33 mouse cellular contexts compared by ENCODE assay signal in the genomic region with DNA sequence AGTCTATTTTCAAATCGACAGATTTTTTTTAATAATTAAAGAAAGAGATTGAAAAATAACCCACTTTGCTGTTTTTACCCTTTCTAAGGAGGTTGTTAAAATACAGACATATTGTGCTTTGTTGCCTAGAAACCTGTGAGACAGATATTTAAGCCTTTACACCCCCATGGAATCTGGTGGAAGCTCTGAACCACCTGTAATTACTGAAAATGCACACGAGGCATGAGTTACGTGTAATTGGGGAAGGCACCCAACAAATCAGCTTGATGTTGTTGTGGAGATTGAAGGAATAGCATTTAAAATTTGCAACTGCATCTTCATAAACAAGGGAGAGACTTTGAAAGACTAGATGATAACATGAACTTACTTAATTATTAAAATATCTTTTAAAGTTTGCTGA.
DNase-seq lines count a peak whose midpoint lies in the region; ATAC-seq and TF ChIP-seq lines count a peak whose summit lies in the region.
"Had no signal": no experiment of that assay in that cellular context is flagged by ENCODE, and none has a peak within 500 bp of the region (broad histone marks: within the 10 kb centered on the region; RNA-seq: fewer than 3 reads in every experiment).

No protein-coding gene starts in this region.

- TF ChIP-seq CTCF in forebrain, postnatal 0 days (IDR thresholded peaks at IDR 0.05; ENCODE audit: low read depth): no peak
- TF ChIP-seq CTCF in brain, embryonic 14.5 days (IDR thresholded peaks at IDR 0.05; ENCODE audit: borderline replicate concordance, extremely low read depth, insufficient read depth, insufficient read length): no peak

- H3K36me3 ChIP-seq in forebrain, embryonic 12.5 days (replicated peaks): no peaks in the 10 kb centered on the region
- no peaks in the 10 kb centered on the region for H3K36me3 ChIP-seq in forebrain, postnatal 0 days (ENCODE audit: insufficient read depth)
- no peaks in the 10 kb centered on the region for H3K36me3 ChIP-seq in forebrain, embryonic 15.5 days
- H3K36me3 ChIP-seq in liver, embryonic 11.5 days (ENCODE audit: control insufficient read depth, insufficient read depth, low read length): no peaks in the 10 kb centered on the region
- H3K36me3 ChIP-seq: embryonic facial prominence, embryonic 10.5 days; embryonic facial prominence, embryonic 13.5 days; G1E; heart, embryonic 12.5 days; heart, embryonic 15.5 days; hindbrain, embryonic 10.5 days; hindbrain, embryonic 13.5 days had no signal

- no peak overlapping the region for H3K27ac ChIP-seq in forebrain, embryonic 12.5 days
- H3K27ac ChIP-seq in forebrain, postnatal 0 days (ENCODE audit: low read depth, low read length): no peak overlapping the region
- H3K27ac ChIP-seq in forebrain, embryonic 15.5 days (replicated peaks): no peak overlapping the region
- H3K27ac ChIP-seq in liver, embryonic 11.5 days (ENCODE audit: low read depth, low read length): no peak overlapping the region
- H3K27ac ChIP-seq: embryonic facial prominence, embryonic 10.5 days; embryonic facial prominence, embryonic 13.5 days; gastrocnemius, adult 2 months; heart, embryonic 15.5 days; hindbrain, embryonic 10.5 days; hindbrain, embryonic 13.5 days; hindbrain, postnatal 0 days had no signal

- no peaks in the 10 kb centered on the region for H3K9me3 ChIP-seq in forebrain, embryonic 12.5 days
- H3K9me3 ChIP-seq in forebrain, postnatal 0 days (ENCODE audit: low read length): no peaks in the 10 kb centered on the region
- H3K9me3 ChIP-seq in forebrain, embryonic 15.5 days: no peaks in the 10 kb centered on the region
- no peaks in the 10 kb centered on the region for H3K9me3 ChIP-seq in liver, embryonic 11.5 days (ENCODE audit: control insufficient read depth, low read length)
- H3K9me3 ChIP-seq: embryonic facial prominence, embryonic 10.5 days; embryonic facial prominence, embryonic 13.5 days; G1E; heart, embryonic 12.5 days; heart, embryonic 15.5 days; hindbrain, embryonic 10.5 days; hindbrain, embryonic 13.5 days had no signal

- H3K9ac ChIP-seq in forebrain, embryonic 12.5 days: no peak overlapping the region
- no peak overlapping the region for H3K9ac ChIP-seq in forebrain, postnatal 0 days
- H3K9ac ChIP-seq in forebrain, embryonic 15.5 days (replicated peaks): no peak overlapping the region
- H3K9ac ChIP-seq in liver, embryonic 11.5 days (ENCODE audit: low read depth, low read length): no peak overlapping the region
- H3K9ac ChIP-seq: embryonic facial prominence, embryonic 13.5 days; heart, embryonic 12.5 days; heart, embryonic 15.5 days; hindbrain, embryonic 13.5 days had no signal

- no peak overlapping the region for H3K4me3 ChIP-seq in forebrain, embryonic 12.5 days (replicated peaks)
- no peak overlapping the region for H3K4me3 ChIP-seq in forebrain, postnatal 0 days (ENCODE audit: low read depth, low read length)
- H3K4me3 ChIP-seq in forebrain, embryonic 15.5 days: no peak overlapping the region
- no peak overlapping the region for H3K4me3 ChIP-seq in liver, embryonic 11.5 days (ENCODE audit: low read depth, low read length)
- H3K4me3 ChIP-seq: embryonic facial prominence, embryonic 10.5 days; embryonic facial prominence, embryonic 13.5 days; erythroblast, embryonic 14.5 days; gastrocnemius, adult 2 months; heart, embryonic 12.5 days; heart, embryonic 15.5 days; hindbrain, embryonic 10.5 days; hindbrain, embryonic 13.5 days had no signal

- WGBS in forebrain, embryonic 12.5 days: 54% methylated on average over 3 of the region's 3 CpGs
- whole genome bisulfite sequencing in forebrain, postnatal 0 days: 38% methylated on average over 3 of the region's 3 CpGs
- WGBS in forebrain, embryonic 15.5 days: 36% methylated on average over 3 of the region's 3 CpGs
- WGBS in liver, embryonic 11.5 days: 75% methylated on average over 3 of the region's 3 CpGs

- no peaks in the 10 kb centered on the region for H3K27me3 ChIP-seq in forebrain, embryonic 12.5 days
- no peaks in the 10 kb centered on the region for H3K27me3 ChIP-seq in forebrain, postnatal 0 days (ENCODE audit: insufficient read depth, low read length)
- no peaks in the 10 kb centered on the region for H3K27me3 ChIP-seq in forebrain, embryonic 15.5 days
- no peaks in the 10 kb centered on the region for H3K27me3 ChIP-seq in liver, embryonic 11.5 days (replicated peaks; ENCODE audit: control insufficient read depth, insufficient read depth, low read length)
- H3K27me3 ChIP-seq: CH12.LX; embryonic facial prominence, embryonic 13.5 days; heart, embryonic 12.5 days; heart, embryonic 15.5 days; hindbrain, embryonic 13.5 days; Patski had no signal

- ATAC-seq in forebrain, embryonic 12.5 days (ENCODE audit: low FRiP score): peak; percentile 52; the same call in 1 of the 2 replicates
- no peak for ATAC-seq in forebrain, postnatal 0 days
- ATAC-seq in forebrain, embryonic 15.5 days (replicated peaks): peak; percentile 64; the same call in 1 of the 2 replicates
- ATAC-seq in liver, embryonic 11.5 days (replicated peaks; ENCODE audit: low FRiP score): no peak
- ATAC-seq: hindbrain, postnatal 0 days; inflammation-experienced regulatory T-cells, adult 6 months; intestine, embryonic 16.5 days; Patski had no signal

- TF ChIP-seq POLR2A in brain, embryonic 14.5 days (IDR thresholded peaks at IDR 0.05; ENCODE audit: borderline replicate concordance, extremely low read depth, insufficient read depth, insufficient read length, poor library complexity, severe bottlenecking): no peak

- no peak for DNase-seq in forebrain, postnatal 0 days
- peak; percentile 75 for DNase-seq in brain, embryonic 14.5 days (ENCODE audit: low read depth)
- no peak for DNase-seq in gastrocnemius, postnatal 4 days (ENCODE audit: low spot score in 2 of 2)
- no peak for DNase-seq in liver, embryonic 11.5 days (ENCODE audit: low spot score)
- DNase-seq: adrenal gland, postnatal 10 days; adrenal gland, postnatal 36 days; B cell, adult 2 months; cerebellum, adult 11-12 months; cerebellum, adult 8-10 months; cerebellum, postnatal 10 days; cerebellum, postnatal 36 days; embryo, embryonic 11 days; gastrocnemius, adult 2 months; gastrocnemius, postnatal 14 days; heart, adult 18-20 months; heart, postnatal 10 days; heart, postnatal 36 days; kidney, adult 18-20 months had no signal

- H3K4me2 ChIP-seq in forebrain, embryonic 12.5 days: no peak overlapping the region
- H3K4me2 ChIP-seq in forebrain, postnatal 0 days (ENCODE audit: low read depth): no peak overlapping the region
- H3K4me2 ChIP-seq in forebrain, embryonic 15.5 days (replicated peaks): no peak overlapping the region
- no peak overlapping the region for H3K4me2 ChIP-seq in liver, embryonic 11.5 days
- H3K4me2 ChIP-seq: embryonic facial prominence, embryonic 13.5 days; heart, embryonic 12.5 days; heart, embryonic 15.5 days; hindbrain, embryonic 13.5 days had no signal

- no peaks in the 10 kb centered on the region for H3K4me1 ChIP-seq in forebrain, embryonic 12.5 days
- no peaks in the 10 kb centered on the region for H3K4me1 ChIP-seq in forebrain, postnatal 0 days (ENCODE audit: insufficient read depth)
- no peaks in the 10 kb centered on the region for H3K4me1 ChIP-seq in forebrain, embryonic 15.5 days
- no peaks in the 10 kb centered on the region for H3K4me1 ChIP-seq in liver, embryonic 11.5 days (replicated peaks; ENCODE audit: control insufficient read depth, insufficient read depth, low read length)
- H3K4me1 ChIP-seq: embryonic facial prominence, embryonic 10.5 days; embryonic facial prominence, embryonic 13.5 days; heart, embryonic 12.5 days; heart, embryonic 15.5 days; hindbrain, embryonic 10.5 days; hindbrain, embryonic 13.5 days had no signal

Comparison
In these comparisons a context has a peak if more than half of its experiments do, and no peak if none do; other contexts are left out.
1. ATAC-seq: peak in forebrain, embryonic 12.5 days (single experiment) and forebrain, embryonic 15.5 days (single experiment); none in forebrain, postnatal 0 days (single experiment) and liver, embryonic 11.5 days (single experiment).